In genomic region chr2:164150086-164150760, GRCm38 (mm10) we compare ENCODE assay signal across 12 mouse cellular contexts. TPM values are rescaled to one million over a fixed set of nuclear protein-coding genes. Genes with fewer than 3 reads are reported as not detected.
DNase-seq lines count a peak whose midpoint lies in the region; ATAC-seq lines count a peak whose summit lies in the region.
"Had no signal": no experiment of that assay in that cellular context is flagged by ENCODE, and none has a peak within 500 bp of the region (broad histone marks: within the 10 kb centered on the region; RNA-seq: fewer than 3 reads in every experiment).

No protein-coding gene starts in this region.

- H3K9ac ChIP-seq in heart, embryonic 16.5 days (ENCODE audit: low read length), result no peak overlapping the region
- no peak overlapping the region for H3K9ac ChIP-seq in hindbrain, embryonic 16.5 days (ENCODE audit: low read depth, low read length)
- H3K9ac ChIP-seq: liver, embryonic 14.5 days; midbrain, embryonic 12.5 days had no signal

- H3K4me1 ChIP-seq in heart, embryonic 16.5 days (ENCODE audit: control insufficient read depth, insufficient read depth, low read length), result peaks cover 7% of the 10 kb centered on the region
- H3K4me1 ChIP-seq in hindbrain, embryonic 16.5 days (ENCODE audit: control insufficient read depth, insufficient read depth, low read depth, low read length), result no peaks in the 10 kb centered on the region
- H3K4me1 ChIP-seq: midbrain, embryonic 12.5 days had no signal

- H3K9me3 ChIP-seq in heart, embryonic 16.5 days (replicated peaks; ENCODE audit: control insufficient read depth, low read length), result no peaks in the 10 kb centered on the region
- H3K9me3 ChIP-seq in hindbrain, embryonic 16.5 days (ENCODE audit: control insufficient read depth, low read length), result no peaks in the 10 kb centered on the region
- H3K9me3 ChIP-seq: midbrain, embryonic 12.5 days had no signal

- peaks cover 15% of the 10 kb centered on the region for H3K36me3 ChIP-seq in heart, embryonic 16.5 days (ENCODE audit: control insufficient read depth, insufficient read depth)
- peaks cover 7% of the 10 kb centered on the region for H3K36me3 ChIP-seq in hindbrain, embryonic 16.5 days (ENCODE audit: control insufficient read depth, insufficient read depth, low read length)

- no peak overlapping the region for H3K4me3 ChIP-seq in heart, embryonic 16.5 days (ENCODE audit: low read length)
- H3K4me3 ChIP-seq in hindbrain, embryonic 16.5 days (ENCODE audit: low read length), result no peak overlapping the region
- H3K4me3 ChIP-seq: midbrain, embryonic 12.5 days had no signal

- no peak overlapping the region for H3K4me2 ChIP-seq in heart, embryonic 16.5 days (ENCODE audit: low read depth, low read length)
- no peak overlapping the region for H3K4me2 ChIP-seq in hindbrain, embryonic 16.5 days (ENCODE audit: low read length)
- H3K4me2 ChIP-seq: midbrain, embryonic 12.5 days had no signal

- WGBS in heart, embryonic 16.5 days, result 40% methylated on average over 14 of the region's 14 CpGs
- WGBS in hindbrain, embryonic 16.5 days, result 35% methylated on average over 14 of the region's 14 CpGs

- H3K27ac ChIP-seq in heart, embryonic 16.5 days (ENCODE audit: low read length), result peak overlapping the region; percentile 24; the same call in 1 of the 2 replicates
- no peak overlapping the region for H3K27ac ChIP-seq in hindbrain, embryonic 16.5 days (ENCODE audit: low read depth, low read length)
- H3K27ac ChIP-seq: liver, embryonic 14.5 days; midbrain, embryonic 12.5 days had no signal

- peak; percentile 45; the same call in 1 of the 2 replicates for ATAC-seq in heart, embryonic 16.5 days (replicated peaks; ENCODE audit: extremely low read depth, insufficient read depth, low FRiP score)
- ATAC-seq in hindbrain, embryonic 16.5 days, result peak; percentile 42
- no peak for ATAC-seq in megakaryocyte, adult 5-6 weeks (ENCODE audit: poor library complexity, severe bottlenecking)

- no peaks in the 10 kb centered on the region for H3K27me3 ChIP-seq in heart, embryonic 16.5 days (ENCODE audit: control insufficient read depth, insufficient read depth, low read length)
- no peaks in the 10 kb centered on the region for H3K27me3 ChIP-seq in hindbrain, embryonic 16.5 days (replicated peaks; ENCODE audit: control insufficient read depth, insufficient read depth, low read length)
- H3K27me3 ChIP-seq: midbrain, embryonic 12.5 days had no signal

- DNase-seq in heart, adult 9 months (ENCODE audit: low spot score in 2 of 2), result no peak
- DNase-seq in 3T3-L1 (ENCODE audit: low read depth, low spot score), result peak; percentile 47
- peak; percentile 47 for DNase-seq in embryo, embryonic 10 days (ENCODE audit: low spot score)
- no peak for DNase-seq in retina, embryonic 14.5 days (ENCODE audit: low spot score)
- no peak for DNase-seq in urinary bladder, adult 18-20 months (ENCODE audit: low spot score in 2 of 2)
- DNase-seq: retina, postnatal 1 day had no signal

RNA-seq across cellular contexts. Expression of gene Kcns1, which starts 20.7 kb away (rescaled TPM):
- 0.10 and 0.29 TPM in 2 replicates for polyA plus RNA-seq in heart, embryonic 16.5 days (2015; fragmentation: Nextera tagmentation; extraction: Ambion mirVana)
- polyA plus RNA-seq in hindbrain, embryonic 16.5 days (2015; fragmentation: Nextera tagmentation; extraction: Ambion mirVana), result 2.4 and 3.1 TPM in 2 replicates
- total RNA-seq in megakaryocyte, adult 5-6 weeks (2015), result not detected in 2 replicates
- total RNA-seq in megakaryocyte, adult 5-6 weeks (2017), result not detected in 2 replicates

RNA-seq across cellular contexts. Expression of gene Wfdc5, which starts 32.3 kb away (rescaled TPM):
- not detected in 2 replicates for polyA plus RNA-seq in heart, embryonic 16.5 days (2015; fragmentation: Nextera tagmentation; extraction: Ambion mirVana)
- not detected in 2 replicates for polyA plus RNA-seq in hindbrain, embryonic 16.5 days (2015; fragmentation: Nextera tagmentation; extraction: Ambion mirVana)
- total RNA-seq in megakaryocyte, adult 5-6 weeks (2015), result not detected in 2 replicates
- total RNA-seq in megakaryocyte, adult 5-6 weeks (2017), result not detected in 2 replicates
- total RNA-seq: layer of hippocampus, adult 18-20 months had no signal
- polyA plus RNA-seq: liver, embryonic 14.5 days; midbrain, embryonic 12.5 days had no signal

RNA-seq across cellular contexts. Expression of gene Wfdc12, which starts 40.2 kb away (rescaled TPM):
- polyA plus RNA-seq in heart, embryonic 16.5 days (2015; fragmentation: Nextera tagmentation; extraction: Ambion mirVana), result not detected in 2 replicates
- not detected in 2 replicates for polyA plus RNA-seq in hindbrain, embryonic 16.5 days (2015; fragmentation: Nextera tagmentation; extraction: Ambion mirVana)
- total RNA-seq in megakaryocyte, adult 5-6 weeks (2015), result not detected in 2 replicates
- not detected in 2 replicates for total RNA-seq in megakaryocyte, adult 5-6 weeks (2017)
- total RNA-seq: layer of hippocampus, adult 18-20 months had no signal
- polyA plus RNA-seq: liver, embryonic 14.5 days; midbrain, embryonic 12.5 days had no signal

RNA-seq across cellular contexts. Expression of gene Wfdc15a, which starts 49.7 kb away (rescaled TPM):
- polyA plus RNA-seq in heart, embryonic 16.5 days (2015; fragmentation: Nextera tagmentation; extraction: Ambion mirVana), result not detected in 2 replicates
- not detected in 2 replicates for polyA plus RNA-seq in hindbrain, embryonic 16.5 days (2015; fragmentation: Nextera tagmentation; extraction: Ambion mirVana)
- not detected in 2 replicates for total RNA-seq in megakaryocyte, adult 5-6 weeks (2015)
- not detected in 2 replicates for total RNA-seq in megakaryocyte, adult 5-6 weeks (2017)
- total RNA-seq: layer of hippocampus, adult 18-20 months had no signal
- polyA plus RNA-seq: liver, embryonic 14.5 days; midbrain, embryonic 12.5 days had no signal

Comparison
In these comparisons a context has a peak if more than half of its experiments do, and no peak if none do; other contexts are left out.
1. DNase-seq: peak in 3T3-L1 (single experiment) and embryo, embryonic 10 days (single experiment); none in heart, adult 9 months (0 of 2), retina, embryonic 14.5 days (single experiment) and urinary bladder, adult 18-20 months (0 of 2).